Mouse (Mus musculus) liver, embryonic 13.5 days (tissue): ENCODE measurements around the gene Olfr1339. TPM values are rescaled to one million over a fixed set of nuclear protein-coding genes. Genes with fewer than 3 reads are reported as not detected.

Experiments used
- ATAC-seq: fragments of 200-750 bp; cut with Nextera tagmentation; 2 replicates; pipeline ENCODE4 v1.8.0; 2017; ENCODE audit warnings: low read depth, mild to moderate bottlenecking, moderate number of reproducible peaks, moderate library complexity
- DNase-seq: peaks from one replicate; pipeline ENCODE4 v3.0.0; 2022
- H3K27ac ChIP-seq: fragments of 300-500 bp; sonication (generic); 2 replicates; pipeline ENCODE4 v1.5.1; 2015; ENCODE audit warnings: moderate library complexity, mild to moderate bottlenecking, inconsistent platforms
- H3K27me3 ChIP-seq: fragments of 300-500 bp; sonication (generic); 2 replicates; pipeline ENCODE4 v1.6.1; 2015; ENCODE audit warnings: mild to moderate bottlenecking, inconsistent platforms
- H3K36me3 ChIP-seq: fragments of 300-500 bp; sonication (generic); 2 replicates; pipeline ENCODE4 v1.6.1; 2015; ENCODE audit warnings: mild to moderate bottlenecking, inconsistent platforms
- H3K4me1 ChIP-seq: fragments of 300-500 bp; sonication (generic); replicated peaks from 2 replicates; pipeline ENCODE4 v1.6.1; 2015; ENCODE audit warnings: inconsistent platforms
- H3K4me2 ChIP-seq: fragments of 300-500 bp; sonication (generic); 2 replicates; pipeline ENCODE4 v1.6.1; 2015; ENCODE audit warnings: inconsistent platforms, mild to moderate bottlenecking, moderate library complexity
- H3K4me3 ChIP-seq: fragments of 300-500 bp; sonication (generic); replicated peaks from 2 replicates; pipeline ENCODE4 v1.5.1; 2015; ENCODE audit warnings: mild to moderate bottlenecking, inconsistent platforms
- H3K9ac ChIP-seq: fragments of 300-500 bp; sonication (generic); 2 replicates; pipeline ENCODE4 v1.6.1; 2015; ENCODE audit warnings: mild to moderate bottlenecking, inconsistent platforms
- H3K9me3 ChIP-seq: fragments of 300-500 bp; sonication (generic); replicated peaks from 2 replicates; pipeline ENCODE4 v1.6.1; 2016; ENCODE audit warnings: inconsistent platforms
- WGBS: fragments of 180-500 bp; shearing (Covaris S2); methylation state at CpG from one replicate; pipeline ENCODE4 v1.1.7; 2015; ENCODE audit not compliant: insufficient replicate concordance; 5-methylcytosine and 5-hydroxymethylcytosine counted together
- polyA plus RNA-seq: library from polyadenylated mRNA; unstranded; fragments of >200 nt; fragmentation: Nextera tagmentation; extraction: Ambion mirVana; gene quantifications from 2 replicates; pipeline ENCODE4 v1.2.1, GENCODE M21; 2015

The Olfr1339 gene
- polyA plus RNA-seq, 1 experiment from 2014 or later = not detected

- WGBS = 11% methylated on average over 16 of the region's 16 CpGs
- ATAC-seq = no peak
- no peak for DNase-seq
- Histone ChIP-seq H3K27ac (no peak overlapping the region), H3K4me3 (no peak overlapping the region), H3K36me3 (no peaks in the 10 kb centered on the region), H3K27me3 (peaks cover 21% of the 10 kb centered on the region), H3K4me2 (no peak overlapping the region), H3K9ac (no peak overlapping the region), H3K9me3 (no peaks in the 10 kb centered on the region; the same call in 1 of the 2 replicates), H3K4me1 (no peaks in the 10 kb centered on the region)
Observed at GRCm38 (mm10) chr4:118741881-118742280, 9.9 kb downstream of the Olfr1339 start.

GRCm38 (mm10) chr4:118758637-118759036 lies 26.7 kb downstream of the Olfr1339 start, which contains the start of gene Olfr1338:
Gene Olfr1338, minus strand, starts transcription at chr4:118758737.
- no peaks in the 10 kb centered on the region for H3K4me1 ChIP-seq
- H3K27me3 ChIP-seq = no peaks in the 10 kb centered on the region
- no peak within 1 kb of the TSS for H3K27ac ChIP-seq
- DNase-seq = no peak
- no peak for ATAC-seq
- H3K9me3 ChIP-seq = no peaks in the 10 kb centered on the region
- 52% methylated on average over 1 of the region's 1 CpGs for WGBS
- H3K9ac ChIP-seq = no peak within 1 kb of the TSS
- no peaks in the 10 kb centered on the region for H3K36me3 ChIP-seq
- H3K4me2 ChIP-seq = no peak within 1 kb of the TSS
- H3K4me3 ChIP-seq = no peak within 1 kb of the TSS

GRCm38 (mm10) chr4:118782486-118782885 lies 50.5 kb downstream of the Olfr1339 start, which contains the start of gene Olfr1337:
Gene Olfr1337, minus strand, starts transcription at chr4:118782586.
- 35% methylated on average over 2 of the region's 2 CpGs for WGBS

More at GRCm38 (mm10) chr4:118782486-118782885, 50.5 kb downstream of the Olfr1339 start, which contains the start of gene Olfr1337:
- H3K36me3 ChIP-seq = no peaks in the 10 kb centered on the region
- DNase-seq (no peak), ATAC-seq (no peak)
- H3K4me2 ChIP-seq = no peak within 1 kb of the TSS
- no peaks in the 10 kb centered on the region for H3K9me3 ChIP-seq
- H3K4me1 ChIP-seq = no peaks in the 10 kb centered on the region
- H3K4me3 ChIP-seq = no peak within 1 kb of the TSS
- no peak within 1 kb of the TSS for H3K9ac ChIP-seq
- no peaks in the 10 kb centered on the region for H3K27me3 ChIP-seq
- no peak within 1 kb of the TSS for H3K27ac ChIP-seq

Other genes with a start within 250 kb of the Olfr1339 start
- 7.0 and 8.0 TPM in 2 replicates for gene Tie1, start 242.1 kb upstream of the Olfr1339 start, polyA plus RNA-seq
- gene 2610528J11Rik, start 205.2 kb upstream of the Olfr1339 start, polyA plus RNA-seq = 5.2 and 5.6 TPM in 2 replicates
- gene Tmem125, start 188.1 kb upstream of the Olfr1339 start, polyA plus RNA-seq = 0.80 and 0.88 TPM in 2 replicates
- gene Cfap57, start 111.4 kb upstream of the Olfr1339 start, polyA plus RNA-seq = 1.2 and 1.3 TPM in 2 replicates
- gene Ebna1bp2, start 111.4 kb upstream of the Olfr1339 start, polyA plus RNA-seq = 122 and 144 TPM in 2 replicates
- gene Olfr62, start 73.2 kb upstream of the Olfr1339 start, polyA plus RNA-seq = not detected in 2 replicates
- gene Olfr1342, start 39.4 kb upstream of the Olfr1339 start, polyA plus RNA-seq = not detected in 2 replicates
- gene Olfr1341, start 28.7 kb upstream of the Olfr1339 start, polyA plus RNA-seq = not detected in 2 replicates
- not detected in 2 replicates for gene Olfr1340, start 12.0 kb upstream of the Olfr1339 start, polyA plus RNA-seq
- gene Olfr1338, start 26.6 kb downstream of the Olfr1339 start, polyA plus RNA-seq = not detected in 2 replicates
- not detected in 2 replicates for gene Olfr1337, start 50.4 kb downstream of the Olfr1339 start, polyA plus RNA-seq
- gene Olfr1335, start 77.8 kb downstream of the Olfr1339 start, polyA plus RNA-seq = not detected in 2 replicates
- not detected in 2 replicates for gene Olfr1333, start 104.1 kb downstream of the Olfr1339 start, polyA plus RNA-seq
- gene Olfr1331, start 132.5 kb downstream of the Olfr1339 start, polyA plus RNA-seq = not detected in 2 replicates
- gene Olfr1330, start 156.4 kb downstream of the Olfr1339 start, polyA plus RNA-seq = not detected in 2 replicates
- not detected in 2 replicates for gene Olfr1329, start 185.3 kb downstream of the Olfr1339 start, polyA plus RNA-seq
- not detected in 2 replicates for gene Olfr1328, start 206.4 kb downstream of the Olfr1339 start, polyA plus RNA-seq
- gene Lao1, start 229.4 kb downstream of the Olfr1339 start, polyA plus RNA-seq = not detected in 2 replicates